Mouse (Mus musculus): ENCODE results near the gene Ubxn6.

The Ubxn6 gene

DNA sequence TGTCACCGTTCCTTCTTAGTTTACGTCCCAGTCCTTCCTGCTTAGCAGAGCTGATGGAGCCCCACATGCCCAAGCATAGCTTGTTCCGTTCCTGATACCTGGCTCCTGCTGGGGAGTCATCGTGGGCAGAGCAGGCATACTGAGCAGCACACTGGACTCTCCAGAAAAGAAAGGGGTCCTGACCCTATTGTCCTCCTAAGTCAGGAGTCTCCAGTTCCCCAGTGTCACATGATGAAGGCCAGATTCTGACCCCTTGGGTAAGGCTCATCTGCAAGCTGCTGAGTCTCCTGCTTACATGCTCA lies 51.9 kb downstream of the Ubxn6 start:
- DNase-seq: no peak

GRCm38 (mm10) chr17:56022131-56022988 lies 52.5 kb downstream of the Ubxn6 start:
- DNase-seq: no peak

DNA sequence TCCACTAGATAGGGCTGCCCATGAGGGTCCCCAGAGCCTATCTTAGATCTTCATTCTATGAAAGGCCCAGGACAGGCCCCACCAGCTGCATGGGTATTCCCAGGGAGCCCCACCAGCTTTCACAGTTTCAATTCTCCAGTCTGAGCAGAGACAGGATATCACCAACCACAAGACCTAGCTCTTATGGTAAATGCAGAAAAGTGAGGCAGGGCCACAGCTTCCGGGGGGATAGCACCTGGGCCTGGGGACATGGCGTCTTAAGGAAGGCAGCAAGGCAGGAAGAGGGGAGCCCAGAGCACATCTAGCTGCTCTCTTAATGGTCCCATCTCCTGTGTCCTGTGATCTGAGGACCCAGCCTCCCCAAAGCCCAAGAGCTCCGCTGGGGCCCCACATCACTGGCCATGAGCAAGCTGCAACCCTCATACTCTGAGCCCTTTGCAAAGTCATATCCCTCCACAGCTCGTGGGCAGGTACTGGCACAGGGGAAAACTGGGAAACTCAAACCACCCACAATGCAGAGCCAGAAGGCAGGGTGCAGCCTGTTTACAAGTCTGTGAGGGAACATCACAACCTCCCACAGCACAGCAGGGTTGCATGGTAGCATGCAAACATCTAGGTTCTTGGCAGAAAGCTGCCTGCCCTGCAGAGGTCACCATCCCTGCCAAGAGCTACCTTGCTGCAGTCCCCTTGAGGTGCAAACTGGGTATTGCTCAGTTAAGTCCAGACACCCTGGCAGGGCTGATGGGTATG lies 53.5 kb downstream of the Ubxn6 start:
- peak; percentile 76 for DNase-seq

DNA sequence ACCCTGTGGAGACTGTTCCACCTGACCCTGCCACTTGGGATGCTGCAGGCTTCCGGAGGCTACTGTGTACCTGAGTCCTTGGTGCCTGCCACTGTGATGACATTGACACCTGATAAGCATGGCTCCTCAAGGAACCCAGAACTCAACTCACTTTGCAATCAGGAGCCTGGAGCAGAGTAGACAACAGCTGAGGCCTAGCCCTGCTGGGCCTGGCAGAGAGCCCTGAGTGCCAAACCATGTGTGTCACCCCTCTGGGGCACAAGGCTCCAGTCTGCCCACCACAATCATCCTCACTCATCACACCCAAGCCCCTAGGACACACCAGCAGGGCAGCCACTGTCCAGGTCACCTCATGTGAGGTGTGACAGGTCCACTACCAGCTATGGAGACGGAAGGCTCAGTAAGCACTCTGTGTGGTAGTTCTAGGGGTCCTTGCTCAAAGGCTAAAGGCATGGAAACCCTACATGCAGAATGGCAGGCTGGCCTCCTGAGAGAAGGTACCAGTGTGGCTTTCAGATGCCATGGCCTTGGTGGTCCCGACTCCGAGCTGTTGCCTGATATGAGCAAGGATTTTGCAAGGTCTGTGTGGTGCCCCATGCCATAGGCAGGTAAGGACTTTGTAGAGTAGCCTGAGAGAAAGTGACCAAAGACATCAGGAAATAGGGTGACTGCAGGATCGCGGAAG lies 54.3 kb downstream of the Ubxn6 start:
- DNase-seq: peak; percentile 5

- DNase-seq: peak; percentile 73
Measured at GRCm38 (mm10) chr17:56018347-56019131, 56.3 kb downstream of the Ubxn6 start.

DNA sequence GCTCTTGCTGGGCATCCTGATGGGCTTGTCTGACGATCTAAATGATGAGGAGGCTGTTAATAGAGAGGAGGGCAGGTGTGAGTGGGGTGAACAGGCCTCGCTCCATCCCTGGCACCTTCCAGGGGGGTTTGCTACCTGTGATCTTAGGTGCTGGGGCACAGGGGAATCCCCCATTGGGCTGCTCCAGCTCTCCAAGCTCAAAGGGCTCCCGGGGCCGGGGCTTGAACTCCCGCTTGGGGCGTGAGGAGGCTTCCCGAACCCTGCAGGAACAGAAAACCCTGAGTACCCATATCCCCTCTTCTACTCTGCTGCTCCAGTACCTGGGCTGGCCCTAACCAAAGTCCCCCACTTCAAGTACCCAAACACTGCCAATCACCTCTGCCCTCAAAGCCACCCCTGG lies 57.0 kb downstream of the Ubxn6 start:
- no peak for DNase-seq

All from right cerebral cortex, postnatal 25 days (tissue).